Mouse (Mus musculus): ENCODE data around the gene Tmem164.

DNA sequence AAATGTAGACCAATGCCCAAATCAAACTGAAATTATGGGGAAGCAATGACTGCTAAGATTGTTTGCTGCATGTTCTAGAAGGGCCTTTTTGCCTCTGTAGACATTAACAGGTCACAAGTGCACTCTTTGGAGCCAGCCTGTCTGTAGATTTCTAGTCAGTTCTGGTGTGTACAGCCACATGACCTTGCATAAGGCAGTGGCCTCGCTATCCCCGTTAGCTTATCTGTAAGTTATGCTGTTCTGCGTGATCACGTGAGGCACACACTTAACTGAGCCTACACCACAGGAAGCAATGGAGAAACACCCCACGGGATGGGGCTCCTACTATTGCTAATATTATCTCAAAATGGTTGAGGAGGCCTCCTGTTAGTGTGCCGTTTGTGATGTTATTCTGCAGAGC, 97.4 kb downstream of the Tmem164 start:
- TF ChIP-seq POLR2A (IDR thresholded peaks at IDR 0.05; ENCODE audit: borderline replicate concordance, control insufficient read depth, low read depth, low read length): no peak
- TF ChIP-seq CTCF (IDR thresholded peaks at IDR 0.05; ENCODE audit: control insufficient read depth, insufficient read depth, low read length): no peak

Data from bone marrow, adult 2 months (tissue).